ENCODE assay signal across 12 mouse cellular contexts in the genomic region with DNA sequence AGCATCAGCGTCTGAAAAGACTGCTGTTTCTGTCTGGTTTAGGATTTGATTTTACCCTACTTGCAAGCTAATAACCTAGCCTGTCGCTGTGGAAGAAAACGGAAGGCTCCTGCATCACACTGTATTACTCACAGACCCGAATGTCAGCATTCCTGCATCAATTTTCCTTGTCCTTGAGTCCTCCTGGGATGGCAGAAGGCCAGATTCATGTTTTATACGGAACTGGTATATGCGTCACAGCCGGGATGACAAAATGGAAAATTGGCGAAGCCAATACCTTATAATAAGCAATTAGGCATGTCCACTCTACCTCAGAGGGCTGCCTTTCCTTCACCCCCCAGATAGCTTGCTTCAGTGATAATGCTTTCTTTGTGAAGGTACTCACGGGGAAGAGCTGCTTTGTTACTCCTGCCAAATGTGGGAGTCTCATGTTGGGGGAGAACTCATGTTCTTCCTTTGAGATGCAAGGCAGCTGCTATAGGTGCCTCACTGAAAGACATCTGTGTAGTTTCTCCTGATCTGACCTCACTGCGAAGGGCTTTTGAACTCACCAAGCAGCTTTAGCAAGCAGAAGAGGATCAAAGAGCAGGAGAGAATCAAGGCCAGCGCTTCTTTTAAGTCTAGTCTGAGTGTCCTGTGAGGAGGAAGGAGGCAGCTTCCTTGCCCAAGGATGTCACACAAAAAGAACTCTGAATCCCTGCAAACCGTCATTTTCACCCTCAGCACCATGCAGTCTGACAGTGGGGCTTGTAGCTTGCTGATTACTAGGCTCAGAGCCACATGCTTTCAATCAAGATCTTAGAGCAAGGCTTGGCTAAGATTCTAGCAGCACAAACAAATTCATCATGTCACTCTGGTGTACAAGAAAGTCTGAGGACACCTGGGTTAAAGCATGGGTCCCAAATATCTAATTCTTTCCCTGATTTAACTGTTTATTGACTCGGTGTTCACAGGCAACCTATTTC. TPM values are rescaled to one million over a fixed set of nuclear protein-coding genes. Genes with fewer than 3 reads are reported as not detected.
A peak's percentile ranks its signal among the peaks of the same experiment; 100 is the strongest.
DNase-seq lines count a peak whose midpoint lies in the region; ATAC-seq lines count a peak whose summit lies in the region.
"Had no signal": no experiment of that assay in that cellular context is flagged by ENCODE, and none has a peak within 500 bp of the region (broad histone marks: within the 10 kb centered on the region; RNA-seq: fewer than 3 reads in every experiment).

No protein-coding gene starts in this region.

- 54% methylated on average over 13 of the region's 13 CpGs for WGBS in heart, embryonic 14.5 days
- 43% methylated on average over 13 of the region's 13 CpGs for WGBS in forebrain, embryonic 16.5 days

- DNase-seq in heart, postnatal 25 days (ENCODE audit: low spot score) = no peak
- peak; percentile 0 for DNase-seq in lung, postnatal 14 days
- no peak for DNase-seq in lung, postnatal 4 days
- DNase-seq in adrenal gland, postnatal 10 days = peak; percentile 60
- no peak for DNase-seq in urinary bladder, adult 18-20 months (ENCODE audit: low spot score in 2 of 2)
- DNase-seq: thymus, postnatal 25 days had no signal

- intact Hi-C loops in heart, postnatal 25 days (cut with DNase I) = no loop called here

- no peaks in the 10 kb centered on the region for H3K36me3 ChIP-seq in heart, embryonic 14.5 days (ENCODE audit: control insufficient read depth, insufficient read depth, low read length)
- H3K36me3 ChIP-seq in forebrain, embryonic 16.5 days (ENCODE audit: control insufficient read depth, insufficient read depth) = no peaks in the 10 kb centered on the region
- H3K36me3 ChIP-seq: liver, embryonic 15.5 days had no signal

- ATAC-seq in heart, embryonic 14.5 days (ENCODE audit: insufficient number of reproducible peaks, insufficient read depth, low FRiP score, low read depth) = no peak
- peak; percentile 43; the same call in 1 of the 2 replicates for ATAC-seq in forebrain, embryonic 16.5 days
- ATAC-seq in CD4-positive, CD25-positive, alpha-beta regulatory T cell, adult 4 months = no peak

- H3K27ac ChIP-seq in heart, embryonic 14.5 days (replicated peaks in 1 of 2; ENCODE audit: control insufficient read depth in 1 of 2, insufficient read depth in 1 of 2, low read depth in 2 of 2, low read length in 2 of 2) = peak overlapping the region; percentile 21 to 24; a peak in 2 of 4 replicates
- no peak overlapping the region for H3K27ac ChIP-seq in forebrain, embryonic 16.5 days (ENCODE audit: low read length)
- H3K27ac ChIP-seq: liver, embryonic 15.5 days had no signal

- H3K4me1 ChIP-seq in heart, embryonic 14.5 days (ENCODE audit: control insufficient read depth in 2 of 2, insufficient read depth in 2 of 2, low read length in 2 of 2) = no peaks in the 10 kb centered on the region
- H3K4me1 ChIP-seq in forebrain, embryonic 16.5 days (replicated peaks; ENCODE audit: control insufficient read depth, insufficient read depth, low read length) = no peaks in the 10 kb centered on the region
- H3K4me1 ChIP-seq: liver, embryonic 15.5 days had no signal

- no peak overlapping the region for H3K4me3 ChIP-seq in heart, embryonic 14.5 days (ENCODE audit: control insufficient read depth in 1 of 2, insufficient read depth in 1 of 2, low read depth in 1 of 2, low read length in 2 of 2)
- no peak overlapping the region for H3K4me3 ChIP-seq in forebrain, embryonic 16.5 days (replicated peaks; ENCODE audit: low read length)
- H3K4me3 ChIP-seq: liver, embryonic 15.5 days had no signal

- H3K9me3 ChIP-seq in heart, embryonic 14.5 days (ENCODE audit: control insufficient read depth, low read length) = no peaks in the 10 kb centered on the region
- H3K9me3 ChIP-seq in forebrain, embryonic 16.5 days (ENCODE audit: control insufficient read depth, low read length) = no peaks in the 10 kb centered on the region
- H3K9me3 ChIP-seq: liver, embryonic 15.5 days had no signal

- no peaks in the 10 kb centered on the region for H3K27me3 ChIP-seq in heart, embryonic 14.5 days (ENCODE audit: control insufficient read depth, insufficient read depth, low read length)
- H3K27me3 ChIP-seq in forebrain, embryonic 16.5 days (replicated peaks; ENCODE audit: control insufficient read depth, insufficient read depth, low read length) = no peaks in the 10 kb centered on the region
- H3K27me3 ChIP-seq: liver, embryonic 15.5 days had no signal

- H3K9ac ChIP-seq in heart, embryonic 14.5 days (ENCODE audit: low read length) = no peak overlapping the region
- H3K9ac ChIP-seq in forebrain, embryonic 16.5 days (replicated peaks; ENCODE audit: low read depth, low read length) = no peak overlapping the region
- H3K9ac ChIP-seq: liver, embryonic 15.5 days had no signal

- H3K4me2 ChIP-seq in heart, embryonic 14.5 days (ENCODE audit: low read length) = no peak overlapping the region
- no peak overlapping the region for H3K4me2 ChIP-seq in forebrain, embryonic 16.5 days (ENCODE audit: low read length)
- H3K4me2 ChIP-seq: liver, embryonic 15.5 days had no signal

RNA-seq across cellular contexts. Expression of a gene that starts 37.3 kb away (rescaled TPM):
- 1.9 and 2.4 TPM in 2 replicates for polyA plus RNA-seq in heart, embryonic 14.5 days (2014; fragmentation: Nextera tagmentation; extraction: Ambion mirVana)
- not detected for total RNA-seq in heart, postnatal 25 days (2021)
- total RNA-seq in adrenal gland, postnatal 10 days (2021) = not detected
- polyA plus RNA-seq in forebrain, embryonic 16.5 days (2015; fragmentation: Nextera tagmentation; extraction: Ambion mirVana) = not detected in 2 replicates
- polyA plus RNA-seq in CD4-positive, CD25-positive, alpha-beta regulatory T cell, adult 4 months (2017; shearing (Covaris generic)) = not detected
- total RNA-seq: granulocyte monocyte progenitor cell, adult 5-6 weeks had no signal
- polyA plus RNA-seq: cortical plate, adult 2 months; liver, embryonic 15.5 days had no signal

Comparison
In these comparisons a context has a peak if more than half of its experiments do, and no peak if none do; other contexts are left out.
1. DNase-seq: peak in lung, postnatal 14 days (single experiment) and adrenal gland, postnatal 10 days (single experiment); none in heart, postnatal 25 days (single experiment), lung, postnatal 4 days (0 of 2) and urinary bladder, adult 18-20 months (0 of 2).